Mouse (Mus musculus) layer of hippocampus, postnatal 10 days (tissue): Measurements from ENCODE around the gene Gm10273. TPM values are rescaled to one million over a fixed set of nuclear protein-coding genes. Genes with fewer than 3 reads are reported as not detected.

Experiments
- total RNA-seq, 2 experiments: library from RNA; stranded (reverse); gene quantifications; 2 replicates each; pipeline ENCODE4 v1.2.3; 2021

The Gm10273 gene
- total RNA-seq, 2 experiments from 2014 or later = 22.8 to 27.2 TPM

Other genes with a start within 250 kb of the Gm10273 start
- gene Sept10, start 173.8 kb upstream of the Gm10273 start, total RNA-seq = 10 to 100 TPM; 12.5 to 15.6 TPM
- gene Sowahc, start 173.7 kb upstream of the Gm10273 start, total RNA-seq = 10 to 100 TPM; 11.4 to 12.7 TPM
- 10 to 100 TPM; 29.8 to 30.9 TPM for gene P4ha1, start 72.3 kb upstream of the Gm10273 start, total RNA-seq
- gene Pla2g12b, start 8.0 kb downstream of the Gm10273 start, total RNA-seq = not detected
- gene Oit3, start 46.1 kb downstream of the Gm10273 start, total RNA-seq = under 1 TPM; 0.11 to 0.37 TPM
- not detected for gene Gm10322, start 220.4 kb downstream of the Gm10273 start, total RNA-seq
- gene Mcu, start 221.1 kb downstream of the Gm10273 start, total RNA-seq = 10 to 100 TPM; 57.8 to 62.1 TPM